Comparison of ENCODE assay signal across 8 mouse cellular contexts in genomic region chrX:140505497-140506238, GRCm38 (mm10). TPM values are rescaled to one million over a fixed set of nuclear protein-coding genes. Genes with fewer than 3 reads are reported as not detected.
A peak's percentile ranks its signal among the peaks of the same experiment; 100 is the strongest.
DNase-seq lines count a peak whose midpoint lies in the region; ATAC-seq and TF ChIP-seq lines count a peak whose summit lies in the region.

No protein-coding gene starts in this region.

- peak; percentile 92 for ATAC-seq in intestine, postnatal 0 days
- ATAC-seq in stomach, embryonic 16.5 days (ENCODE audit: insufficient read depth, low FRiP score), result peak; percentile 91

- H3K79me2 ChIP-seq in macrophage (ENCODE audit: inconsistent target), result no peaks in the 10 kb centered on the region

- peak; percentile 16 to 55 for DNase-seq in left cerebral cortex, postnatal 14 days (ENCODE audit: low spot score in 2 of 2)
- no peak for DNase-seq in left cerebral cortex, postnatal 36 days (ENCODE audit: low spot score in 2 of 2)
- peak; percentile 33 for DNase-seq in ZHBTc4 (ENCODE audit: low read depth, low spot score)
- peak; percentile 84 for DNase-seq in gastrocnemius, postnatal 25 days
- DNase-seq in cerebellum, adult 9-10 months, result no peak

- intact Hi-C loops in left cerebral cortex, postnatal 14 days (cut with DNase I), result no loop called here
- intact Hi-C loops in left cerebral cortex, postnatal 36 days (cut with DNase I), result loop anchor here (5.0 kb wide), 1 partner anchor 37 kb away; no protein-coding TSS in a partner anchor

- H3K9me3 ChIP-seq in intestine, postnatal 0 days (ENCODE audit: control insufficient read depth), result no peaks in the 10 kb centered on the region
- H3K9me3 ChIP-seq in stomach, embryonic 16.5 days (replicated peaks; ENCODE audit: control insufficient read depth, low read length), result no peaks in the 10 kb centered on the region

- H3K4me3 ChIP-seq in intestine, postnatal 0 days (ENCODE audit: low read depth, low read length), result no peak overlapping the region
- H3K4me3 ChIP-seq in macrophage (ENCODE audit: inconsistent target), result no peak overlapping the region
- H3K4me3 ChIP-seq in stomach, embryonic 16.5 days (replicated peaks; ENCODE audit: low read length), result no peak overlapping the region

- TF ChIP-seq CTCF in intestine, postnatal 0 days (IDR thresholded peaks at IDR 0.05; ENCODE audit: low read depth), result no peak

- no peaks in the 10 kb centered on the region for H3K36me3 ChIP-seq in intestine, postnatal 0 days (ENCODE audit: control insufficient read depth, insufficient read depth)
- H3K36me3 ChIP-seq in macrophage (ENCODE audit: inconsistent target), result no peaks in the 10 kb centered on the region
- H3K36me3 ChIP-seq in stomach, embryonic 16.5 days (ENCODE audit: control insufficient read depth, insufficient read depth, low read length), result no peaks in the 10 kb centered on the region

- no peaks in the 10 kb centered on the region for H3K4me1 ChIP-seq in intestine, postnatal 0 days (replicated peaks; ENCODE audit: control insufficient read depth, insufficient read depth, low read length)
- H3K4me1 ChIP-seq in stomach, embryonic 16.5 days (ENCODE audit: control insufficient read depth, insufficient read depth, low read length), result peaks cover 3% of the 10 kb centered on the region; the same call in 1 of the 2 replicates

- no peaks in the 10 kb centered on the region for H3K27me3 ChIP-seq in intestine, postnatal 0 days (replicated peaks; ENCODE audit: control insufficient read depth, insufficient read depth, low read length)
- no peaks in the 10 kb centered on the region; the same call in 1 of the 2 replicates for H3K27me3 ChIP-seq in stomach, embryonic 16.5 days (ENCODE audit: control insufficient read depth, insufficient read depth, low read length)

- no peak overlapping the region for H3K4me2 ChIP-seq in intestine, postnatal 0 days (replicated peaks; ENCODE audit: low read depth)
- H3K4me2 ChIP-seq in stomach, embryonic 16.5 days (ENCODE audit: low read depth, low read length), result peak overlapping the region; percentile 21; the same call in 1 of the 2 replicates

- H3K27ac ChIP-seq in intestine, postnatal 0 days (ENCODE audit: low read depth, low read length), result peak overlapping the region; percentile 60
- H3K27ac ChIP-seq in macrophage, result peak overlapping the region; percentile 57
- peak overlapping the region; percentile 89 for H3K27ac ChIP-seq in stomach, embryonic 16.5 days (ENCODE audit: low read length)

- 44% methylated on average over 15 of the region's 15 CpGs for WGBS in intestine, postnatal 0 days
- 16% methylated on average over 15 of the region's 15 CpGs for WGBS in macrophage (ENCODE audit: missing documents)
- WGBS in stomach, embryonic 16.5 days, result 54% methylated on average over 15 of the region's 15 CpGs

- H3K9ac ChIP-seq in intestine, postnatal 0 days (ENCODE audit: low read depth, low read length), result no peak overlapping the region
- H3K9ac ChIP-seq in stomach, embryonic 16.5 days (ENCODE audit: low read length), result no peak overlapping the region

RNA-seq across cellular contexts. Expression of gene Prps1, which starts 49.3 kb away (rescaled TPM):
- total RNA-seq in left cerebral cortex, postnatal 14 days (2021), result 10 to 100 TPM; 68.8 to 77.2 TPM
- 10 to 100 TPM; 63.9 to 76.4 TPM for total RNA-seq in left cerebral cortex, postnatal 36 days (2021)
- 10 to 100 TPM; 23.8 to 25.9 TPM for total RNA-seq in gastrocnemius, postnatal 25 days (2021)
- polyA plus RNA-seq in intestine, postnatal 0 days (2015; fragmentation: Nextera tagmentation; extraction: Ambion mirVana), result 8.5 TPM in 2 replicates
- total RNA-seq in macrophage (2018; cell fraction: chromatin; rRNA removed), result 1 to 10 TPM in 11 of 26 experiments, under 1 TPM in 7, not detected in 8; 0.41 to 5.4 (median 1.2) TPM
- total RNA-seq in macrophage (2018; cell fraction: cytosol; rRNA removed), result 1 to 10 TPM; 3.2 to 6.3 (median 5.4) TPM
- 1 to 10 TPM in 21 of 26 experiments, under 1 TPM in 5; 0.58 to 6.1 (median 1.7) TPM for total RNA-seq in macrophage (2018; cell fraction: nucleus; rRNA removed)
- 4.6 to 17.2 TPM (median 6.0 TPM) in 3 replicates for polyA plus RNA-seq in macrophage (2018)
- 30.6 and 32.0 TPM in 2 replicates for polyA plus RNA-seq in stomach, embryonic 16.5 days (2015; fragmentation: Nextera tagmentation; extraction: Ambion mirVana)

Comparison
In these comparisons a context has a peak if more than half of its experiments do, and no peak if none do; other contexts are left out.
1. DNase-seq: peak in left cerebral cortex, postnatal 14 days (2 of 2), ZHBTc4 (single experiment) and gastrocnemius, postnatal 25 days (single experiment); none in left cerebral cortex, postnatal 36 days (0 of 2) and cerebellum, adult 9-10 months (single experiment).
2. Peak in every context shown above with its lines, with median percentiles within 50 percentile points of each other: H3K27ac ChIP-seq.